Mouse (Mus musculus): Measurements from ENCODE around the gene Jchain.

Gene Jchain

GRCm38 (mm10) chr5:88530908-88531307 is 3.2 kb upstream of the Jchain start:
- DNase-seq (ENCODE audit: low spot score in 2 of 2) = no peak

DNA sequence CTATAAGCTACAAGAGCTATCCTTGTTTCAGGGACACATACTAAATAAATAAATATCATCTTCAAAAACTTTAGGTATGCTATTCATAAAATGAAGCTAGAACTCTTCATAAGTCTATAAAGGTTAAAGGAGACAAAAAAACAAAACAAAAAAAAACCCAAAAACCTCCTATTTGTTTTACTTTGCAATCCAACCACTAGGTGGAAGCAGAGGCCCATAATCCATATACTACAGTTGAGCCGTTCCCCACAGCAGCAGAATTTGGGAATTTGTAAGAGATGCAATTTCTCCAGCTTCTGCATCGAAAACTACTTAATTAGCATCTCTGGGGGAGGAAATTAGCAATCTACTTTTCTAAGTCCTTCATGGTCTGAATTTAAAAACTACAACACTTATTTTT is 8.5 kb downstream of the Jchain start:
- DNase-seq (ENCODE audit: low spot score in 2 of 2) = no peak

DNA sequence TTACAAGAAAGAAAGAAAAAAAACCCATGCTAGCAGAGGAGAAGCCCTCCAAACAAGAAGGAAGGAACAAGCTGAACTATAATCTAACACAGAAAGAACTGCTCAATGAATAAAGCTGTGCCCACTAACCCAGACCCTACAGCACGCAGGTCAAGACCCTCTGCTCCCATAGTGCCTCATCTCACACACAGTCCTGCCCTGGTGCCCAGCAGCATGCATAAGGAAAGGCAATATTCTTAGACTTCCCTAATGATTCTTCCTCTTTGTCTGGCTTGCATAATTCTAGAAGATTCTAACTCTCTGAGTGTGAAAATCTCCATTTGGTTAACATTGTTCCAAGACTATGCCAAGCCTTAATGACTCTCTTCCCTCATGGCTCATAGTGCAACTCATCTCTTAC is 18.7 kb downstream of the Jchain start:
- DNase-seq (ENCODE audit: low spot score in 2 of 2) = no peak

DNA sequence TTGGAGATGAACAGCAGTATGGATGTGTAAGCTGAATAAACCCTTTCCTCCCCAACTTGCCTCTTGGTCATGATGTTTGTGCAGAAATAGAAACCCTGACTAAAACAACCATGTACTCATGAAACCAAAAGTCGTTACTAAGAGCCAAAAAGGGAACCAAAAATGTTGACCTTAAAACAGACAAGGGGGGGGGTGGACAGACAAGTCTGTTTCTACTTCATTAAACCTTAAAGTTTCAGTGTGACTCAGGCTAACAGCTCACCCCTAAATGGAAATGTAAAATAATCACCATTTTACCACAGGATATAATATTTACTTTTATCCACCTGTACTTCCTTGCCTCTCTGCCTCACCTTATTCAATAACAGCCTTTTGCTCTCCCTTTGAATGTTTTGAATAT is 19.1 kb downstream of the Jchain start:
- no peak for DNase-seq (ENCODE audit: low spot score in 2 of 2)

GRCm38 (mm10) chr5:88499781-88500180 is 27.9 kb downstream of the Jchain start:
- DNase-seq (ENCODE audit: low spot score in 2 of 2) = peak in 1 of 2 experiments; percentile 1

DNA sequence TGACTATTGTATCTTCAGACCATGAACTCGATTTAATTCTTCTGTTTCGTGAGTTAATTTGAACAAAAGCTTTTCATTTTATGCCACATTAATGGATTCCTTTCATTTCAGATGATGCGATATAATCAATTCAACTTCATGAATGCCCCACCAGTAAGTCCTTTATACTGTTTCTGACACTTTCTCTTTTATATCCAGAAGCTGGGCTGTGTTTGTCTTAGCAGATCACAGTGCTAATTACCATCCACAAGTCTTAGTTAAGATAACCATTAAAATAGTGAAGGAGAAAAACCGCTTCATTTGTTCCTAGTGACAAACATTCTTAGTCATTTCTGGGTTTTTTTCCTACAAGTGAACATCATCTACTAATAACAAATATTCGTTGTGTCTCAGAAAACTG is 36.6 kb downstream of the Jchain start:
- DNase-seq (ENCODE audit: low spot score in 2 of 2) = no peak

GRCm38 (mm10) chr5:88489004-88489403 is 38.7 kb downstream of the Jchain start:
- DNase-seq (ENCODE audit: low spot score in 2 of 2) = no peak

- no peak for DNase-seq (ENCODE audit: low spot score in 2 of 2)
Observed at GRCm38 (mm10) chr5:88487675-88488074, 40.0 kb downstream of the Jchain start, which contains the start of gene Enam. Gene Enam (plus strand): TSS chr5:88487975.

Measured in urinary bladder, postnatal 36 days (tissue).